Mouse (Mus musculus) heart, postnatal 0 days (tissue): ENCODE results near the gene Tuba1a.

Experiments
- CTCF ChIP-seq: IDR thresholded peaks from 2 replicates; pipeline ENCODE4 v1.5.1; 2016; ENCODE audit warnings: antibody characterized with exemption, control low read depth, low read depth
- EP300 ChIP-seq: IDR thresholded peaks from 2 replicates; pipeline ENCODE4 v1.6.1; 2016; ENCODE audit warnings: antibody characterized with exemption, low read depth

DNA sequence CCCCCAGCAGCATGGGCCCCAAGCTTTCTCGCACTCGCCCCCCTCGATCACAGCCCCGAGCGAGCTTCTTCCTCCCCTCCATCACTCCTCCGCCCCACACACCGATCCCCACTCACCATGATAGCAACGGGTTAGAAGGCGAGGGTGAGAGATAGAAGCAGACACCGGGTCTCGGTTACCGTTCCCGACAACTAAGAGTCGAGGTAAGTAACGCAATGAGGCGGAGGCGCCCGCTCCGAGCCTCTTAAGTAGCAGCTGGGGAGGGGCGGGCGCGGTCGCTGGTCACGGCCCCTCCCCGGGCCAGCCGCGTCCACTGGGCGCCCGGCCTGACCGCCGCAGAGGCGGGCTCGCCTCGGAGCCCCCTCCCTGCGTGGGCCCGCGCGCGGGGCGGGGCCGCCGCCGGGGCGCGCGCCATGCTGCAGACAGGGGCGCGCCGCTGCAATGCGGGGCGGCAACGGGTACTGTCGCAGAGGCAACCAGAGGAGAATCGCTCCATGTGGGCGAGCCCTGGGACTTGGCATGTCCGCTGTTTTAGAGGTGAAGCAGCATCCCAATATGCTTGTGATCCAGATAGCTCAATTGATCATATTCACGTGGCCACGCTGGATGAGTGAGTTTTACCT, 19.2 kb downstream of the Tuba1a start, which contains the start of gene Tuba1b:
- TF ChIP-seq CTCF (no peak), EP300 (peak; percentile 33; the same call in 1 of the 2 replicates)
